Mouse (Mus musculus) cerebellum, postnatal 36 days (tissue): ENCODE measurements at regions not wholly inside any gene's neighbourhood (a gene's known extent, or its start where the extent isn't known, plus 50 kb on each side); places are given as distances from the start of the nearest gene placed in this dataset.
"Not testable (repeated sequence)": the region's sequence is repeated elsewhere in the genome, so short reads cannot be mapped to it uniquely, and the experiment has no call there.

ENCODE experiments used
- DNase-seq, 2 experiments: peaks; one replicate each; pipeline ENCODE4 v3.0.0; 2021 to 2022; ENCODE audit warnings: mixed read lengths in 2 of 2

DNA sequence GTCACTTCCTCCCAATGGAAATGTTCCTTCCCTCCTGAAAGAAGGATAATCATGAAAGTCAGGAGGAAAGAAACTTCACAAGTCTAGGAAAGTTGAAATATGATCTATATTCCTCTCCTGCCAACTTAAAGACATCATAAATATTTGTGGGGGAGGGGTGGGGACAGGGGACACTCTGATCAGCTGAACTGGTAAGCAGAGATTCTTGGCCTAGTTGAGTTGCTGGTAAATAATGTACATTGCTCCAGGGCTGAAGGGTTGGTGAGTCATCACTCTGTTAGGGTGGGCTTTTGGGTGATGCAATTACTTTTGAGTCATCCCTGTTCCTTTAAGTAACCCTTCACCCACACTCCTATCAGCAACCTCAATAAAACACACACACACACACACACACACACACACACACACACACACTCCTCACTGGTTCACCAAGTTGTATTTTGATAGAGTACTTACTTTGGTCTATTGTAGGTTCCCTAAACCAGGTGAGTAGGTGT is 56.0 kb downstream of the Ccdc71l start:
- DNase-seq = no peak

DNA sequence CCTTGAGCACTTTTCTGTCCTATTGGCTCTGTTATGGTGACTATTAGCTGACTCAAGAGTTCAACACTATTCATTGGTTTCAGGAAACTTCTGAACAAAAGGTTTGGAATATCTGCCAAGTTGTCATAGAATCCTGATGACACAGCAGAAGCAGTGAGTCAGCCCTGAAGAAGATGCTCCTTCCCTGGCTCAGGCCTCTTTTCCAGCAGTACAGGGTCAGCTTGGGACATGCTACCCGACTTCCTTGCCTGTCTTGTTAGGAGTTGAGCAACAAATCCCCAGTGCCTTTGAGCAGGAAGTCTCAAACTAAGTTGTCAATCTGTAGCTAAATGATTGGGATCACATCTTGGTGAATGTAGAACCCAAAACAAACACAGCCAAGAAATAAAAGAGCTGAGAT is 56.6 kb downstream of the Ccdc71l start:
- no peak for DNase-seq

DNA sequence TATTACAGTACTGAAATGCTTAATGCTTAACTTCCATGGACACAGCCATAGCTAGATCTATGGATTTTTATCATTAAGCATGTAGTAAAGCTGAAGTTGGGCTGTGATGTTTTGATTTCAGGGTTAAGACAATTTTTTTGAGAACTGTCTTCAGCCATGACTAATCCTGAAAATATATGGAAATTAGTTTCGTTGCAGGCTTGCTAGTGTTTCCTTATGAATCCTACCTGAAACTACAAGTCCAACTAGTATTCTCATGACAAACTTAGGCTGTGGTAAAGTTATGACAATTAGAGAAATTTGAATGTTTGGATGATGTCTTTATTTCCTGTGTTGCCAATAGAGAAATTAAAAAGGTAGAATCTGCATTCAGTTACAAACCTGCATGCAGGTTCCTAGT is 59.7 kb downstream of the Ccdc71l start:
- no peak for DNase-seq

- no peak for DNase-seq
Measured at GRCm38 (mm10) chr12:32444770-32445169, 66.3 kb downstream of the Ccdc71l start.

- DNase-seq = no peak
Measured at GRCm38 (mm10) chr12:32445874-32446273, 67.4 kb downstream of the Ccdc71l start.

- no peak for DNase-seq
Measured at GRCm38 (mm10) chr12:32449373-32449772, 70.9 kb downstream of the Ccdc71l start.

DNA sequence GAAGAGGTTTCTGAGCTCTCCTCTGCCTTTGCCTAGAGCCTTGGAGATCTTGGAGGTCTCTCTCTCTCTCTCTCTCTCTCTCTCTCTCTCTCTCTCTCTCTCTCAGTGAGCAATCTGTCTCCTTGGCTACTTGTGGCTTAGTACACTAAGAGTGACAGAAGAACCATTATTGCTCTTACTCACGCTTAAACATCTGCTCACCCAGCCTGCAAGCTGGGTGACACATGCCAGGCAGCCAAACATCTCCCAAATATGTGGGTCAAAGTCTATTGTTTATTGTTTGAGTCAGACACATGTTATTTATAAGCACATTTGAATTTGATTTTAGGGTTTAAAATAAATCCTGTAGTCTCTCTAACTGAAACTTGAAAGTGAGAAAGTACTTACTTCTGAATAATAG is 72.7 kb downstream of the Ccdc71l start:
- no peak for DNase-seq

- no peak for DNase-seq
Measured at GRCm38 (mm10) chr12:32454794-32455193, 76.3 kb downstream of the Ccdc71l start.

- DNase-seq = not testable (repeated sequence)
Measured at GRCm38 (mm10) chr12:32455231-32455630, 76.7 kb downstream of the Ccdc71l start.

DNA sequence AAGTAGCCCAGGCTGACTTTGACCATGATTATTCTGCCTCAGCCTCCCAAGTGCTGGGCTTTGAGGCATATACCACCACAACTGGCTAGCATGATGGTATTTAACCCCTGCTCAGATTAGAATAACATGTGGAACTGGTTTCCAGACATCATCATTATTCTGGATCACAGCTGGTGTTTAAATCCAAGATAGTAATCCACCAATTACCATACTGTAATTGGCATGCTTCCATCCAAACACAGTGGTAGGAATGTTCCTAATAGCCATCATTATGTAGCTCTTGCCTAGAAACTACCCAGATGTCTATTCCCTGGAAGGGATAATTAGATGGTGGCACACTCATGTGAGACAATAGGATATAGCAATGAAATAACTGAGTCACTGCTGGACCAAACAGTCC is 77.4 kb downstream of the Ccdc71l start:
- DNase-seq = no peak

GRCm38 (mm10) chr12:32456796-32457195 is 78.3 kb downstream of the Ccdc71l start:
- DNase-seq = no peak

DNA sequence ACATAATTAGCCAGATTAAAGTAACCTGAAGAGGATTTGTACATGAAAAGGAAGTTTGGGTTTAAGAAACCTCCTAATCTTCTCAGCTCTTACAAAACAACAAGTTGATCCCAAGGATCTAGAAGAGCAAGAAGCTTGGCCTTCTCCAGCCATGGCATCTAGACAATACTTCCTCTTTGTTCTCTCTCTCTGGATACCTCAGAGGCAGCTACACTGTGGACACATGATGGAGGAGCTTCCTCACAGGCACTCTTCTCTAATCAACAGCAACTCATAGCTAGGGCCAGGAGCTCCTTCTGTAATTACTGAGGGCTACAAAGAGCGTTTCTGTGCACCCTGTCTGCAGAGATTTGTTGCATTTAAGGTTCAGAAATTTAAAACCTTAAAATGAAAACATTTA is 79.9 kb downstream of the Ccdc71l start:
- no peak for DNase-seq

- DNase-seq = no peak
Measured at GRCm38 (mm10) chr12:32460330-32460998, 82.0 kb downstream of the Ccdc71l start.

DNA sequence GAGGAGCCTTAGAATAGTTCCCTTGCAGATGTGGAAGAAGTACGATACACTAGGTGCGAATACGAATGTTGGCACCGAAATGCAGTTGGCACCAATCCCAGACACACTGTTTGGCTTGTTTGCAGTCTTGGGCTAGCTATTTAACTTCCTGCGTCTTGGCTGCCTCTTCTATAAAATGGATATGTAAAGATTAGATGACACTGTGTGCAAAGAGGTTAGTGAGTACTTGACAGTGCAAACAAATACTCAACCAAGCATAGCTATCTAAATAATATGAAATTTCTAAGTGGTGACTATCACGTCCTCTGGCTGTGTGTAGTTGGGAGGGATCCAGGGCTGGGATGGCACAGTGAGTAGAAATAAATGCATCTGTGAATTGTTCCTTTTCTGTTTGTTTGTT is 86.9 kb downstream of the Ccdc71l start:
- DNase-seq = no peak

DNA sequence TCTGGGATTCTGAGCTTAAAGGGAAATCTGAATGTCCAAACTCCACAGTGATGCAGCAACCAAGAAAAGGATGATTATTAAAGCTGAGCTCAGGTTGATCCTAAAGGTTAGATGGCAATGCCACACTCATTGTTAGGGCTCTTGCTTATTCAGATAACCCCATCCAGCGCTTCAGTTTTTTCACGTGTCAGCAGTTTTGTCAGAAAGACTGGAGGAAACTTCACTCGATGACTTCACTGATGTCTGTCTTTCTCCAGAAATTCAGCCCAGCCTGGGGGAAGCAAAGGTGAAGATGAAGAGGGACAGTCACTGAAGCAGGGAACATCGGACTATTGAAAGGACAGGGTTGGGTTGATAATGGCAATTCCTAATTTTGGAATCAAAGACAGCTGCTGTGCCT is 91.4 kb downstream of the Ccdc71l start:
- DNase-seq = no peak

DNA sequence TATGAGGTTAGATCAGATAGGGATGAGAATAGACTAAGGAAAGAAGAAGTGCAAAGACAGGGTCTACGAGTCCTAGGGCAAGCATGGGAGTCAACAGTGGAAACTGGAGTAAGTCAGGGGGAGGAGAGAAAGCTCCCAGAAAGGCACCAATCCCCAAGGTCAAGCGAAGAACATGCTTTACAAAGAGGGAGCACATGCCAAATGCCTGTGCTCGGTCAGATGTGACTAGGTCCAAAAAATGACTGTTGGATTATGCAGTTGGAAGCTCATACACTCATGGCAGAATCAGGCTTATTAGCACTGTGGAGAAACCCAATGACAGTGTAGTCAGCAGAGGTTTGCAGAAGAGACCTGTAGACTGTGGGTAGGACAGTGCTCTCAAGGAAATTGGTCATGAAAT is 100.9 kb downstream of the Ccdc71l start:
- no peak for DNase-seq

DNA sequence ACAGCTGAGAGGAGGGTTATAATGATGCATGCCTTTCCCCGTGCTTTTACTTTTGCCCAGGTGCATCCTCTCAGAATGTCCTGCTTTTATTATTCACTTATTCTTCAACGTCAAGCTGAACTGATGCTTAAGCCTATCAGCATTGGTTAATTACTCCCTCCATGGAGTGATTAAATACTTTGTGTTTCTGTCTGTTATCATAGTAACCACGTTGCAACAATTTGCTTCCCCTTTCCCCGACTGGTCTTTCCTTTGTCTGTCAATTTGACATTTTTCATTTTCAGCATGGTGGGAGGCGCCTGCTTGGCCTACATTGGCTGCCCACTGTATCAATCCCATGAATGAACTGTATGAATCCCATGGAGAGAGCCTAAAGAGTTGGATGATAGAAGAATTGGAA is 101.8 kb downstream of the Ccdc71l start:
- DNase-seq = no peak

DNA sequence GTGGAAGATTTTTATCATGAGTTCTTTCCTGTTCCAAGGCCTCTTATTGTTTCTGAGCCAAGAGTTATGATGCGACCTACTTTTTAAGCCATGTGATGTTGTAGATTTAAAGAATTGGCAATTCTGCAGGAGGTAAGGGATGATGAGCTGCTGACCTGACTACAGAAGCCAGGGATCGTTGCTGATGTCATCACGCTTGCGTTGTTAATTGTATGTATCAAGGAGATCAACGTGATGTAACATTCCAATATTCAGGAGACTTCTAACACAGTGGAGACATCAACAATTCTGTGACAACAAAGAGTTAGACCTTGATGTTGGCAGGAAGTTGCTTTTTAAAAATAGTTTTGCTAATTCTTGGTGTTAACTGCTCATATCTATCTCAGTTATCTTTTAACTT is 102.5 kb downstream of the Ccdc71l start:
- DNase-seq = no peak

GRCm38 (mm10) chr12:32482343-32482742 is 103.8 kb downstream of the Ccdc71l start:
- DNase-seq = no peak

DNA sequence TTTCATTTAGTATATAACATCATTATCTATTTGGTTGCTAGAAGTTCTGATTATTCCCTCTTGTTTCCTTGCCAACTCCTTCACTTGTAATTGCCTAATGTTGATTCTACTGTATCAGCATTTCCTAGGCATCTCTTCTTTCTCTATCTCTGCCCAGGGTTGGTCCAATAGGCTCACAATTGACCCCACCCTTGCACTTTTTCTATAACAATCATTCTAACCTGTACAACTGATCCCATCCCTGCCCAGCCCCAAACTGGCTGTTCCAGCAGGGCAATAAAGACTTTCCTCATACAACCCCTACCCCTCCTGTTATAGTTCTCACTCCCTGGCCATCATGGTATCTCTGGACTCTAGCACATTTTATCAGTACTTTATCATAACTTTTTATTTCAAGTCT is 104.3 kb downstream of the Ccdc71l start:
- DNase-seq = no peak

DNA sequence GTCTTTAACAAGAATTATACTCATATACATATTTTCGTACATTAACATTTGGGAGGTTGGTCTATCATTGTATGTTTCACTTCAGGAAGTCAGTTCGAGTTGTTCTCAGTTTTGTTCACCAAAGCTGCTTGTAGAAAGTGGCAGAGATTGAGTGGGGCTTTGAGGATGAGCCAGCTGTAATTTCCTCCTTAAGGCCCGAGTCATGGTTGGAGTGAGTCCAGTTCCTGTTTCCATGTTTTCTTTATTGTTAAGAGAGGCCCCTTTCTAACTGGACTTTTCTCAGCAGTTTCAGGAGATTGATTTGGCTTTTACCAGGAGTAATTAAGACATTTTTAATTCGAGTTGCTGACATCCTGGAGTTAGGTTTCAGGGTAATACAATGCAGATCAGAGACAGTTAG is 107.7 kb downstream of the Ccdc71l start:
- DNase-seq = no peak

DNA sequence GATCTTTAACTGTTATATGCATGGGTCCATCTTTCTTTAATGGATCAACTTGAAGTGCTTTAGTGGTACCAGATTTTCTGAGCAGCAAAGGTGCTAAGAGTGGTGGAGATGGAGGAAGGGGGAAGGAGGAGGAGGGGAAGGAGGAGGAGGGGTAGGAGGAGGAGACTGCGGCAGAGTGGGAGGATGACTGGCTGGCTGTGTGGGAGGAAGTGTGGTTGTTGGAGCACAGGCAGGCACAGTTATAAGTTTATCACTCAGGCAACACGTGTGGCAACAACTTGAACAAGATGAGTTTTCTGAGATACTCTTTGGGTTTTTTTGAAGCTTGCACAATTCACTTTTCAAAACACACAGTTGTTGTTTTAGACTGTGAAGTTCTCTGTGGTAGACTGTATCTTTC is 108.2 kb downstream of the Ccdc71l start:
- DNase-seq = no peak

GRCm38 (mm10) chr12:32487883-32488577 is 109.5 kb downstream of the Ccdc71l start:
- DNase-seq = no peak

- no peak for DNase-seq
Measured at GRCm38 (mm10) chr12:32488578-32488892, 110.0 kb downstream of the Ccdc71l start.
